8 mouse cellular contexts compared by ENCODE assay signal in genomic region chr2:132144971-132145691, GRCm38 (mm10). TPM values are rescaled to one million over a fixed set of nuclear protein-coding genes. Genes with fewer than 3 reads are reported as not detected.
A peak's percentile ranks its signal among the peaks of the same experiment; 100 is the strongest.
DNase-seq lines count a peak whose midpoint lies in the region; ATAC-seq lines count a peak whose summit lies in the region.

Gene Slc23a2, minus strand, starts transcription at chr2:132145108.

- WGBS in hindbrain, embryonic 16.5 days: under 1% methylated on average over 43 of the region's 68 CpGs
- 3% methylated on average over 66 of the region's 68 CpGs for WGBS in midbrain, embryonic 10.5 days

- ATAC-seq in hindbrain, embryonic 16.5 days: peak; percentile 91

- intact Hi-C loops in left cerebral cortex, postnatal 36 days (cut with DNase I): loop anchor here (5.0 kb wide), 1 partner anchor 77 kb away; no protein-coding TSS in a partner anchor

- peaks cover 11% of the 10 kb centered on the region for H3K4me1 ChIP-seq in hindbrain, embryonic 16.5 days (ENCODE audit: control insufficient read depth, insufficient read depth, low read depth, low read length)
- H3K4me1 ChIP-seq in midbrain, embryonic 10.5 days: peaks cover 37% of the 10 kb centered on the region

- H3K4me2 ChIP-seq in hindbrain, embryonic 16.5 days (ENCODE audit: low read length): peak within 1 kb of the TSS; percentile 81

- peak; percentile 66 for DNase-seq in ovary, postnatal 36 days (ENCODE audit: low spot score)
- no peak for DNase-seq in ovary, postnatal 10 days (ENCODE audit: low spot score)
- DNase-seq in cerebellum, adult 9-11 months: peak; percentile 63
- DNase-seq in gastrocnemius, postnatal 10 days: peak; percentile 57
- peak; percentile 58 to 62 for DNase-seq in left cerebral cortex, postnatal 36 days (ENCODE audit: low spot score in 2 of 2)
- peak; percentile 50 for DNase-seq in midbrain, embryonic 10.5 days (ENCODE audit: low spot score)
- DNase-seq in splenic B cell, adult 2 months (ENCODE audit: low read depth, low spot score): peak; percentile 54

- H3K9ac ChIP-seq in hindbrain, embryonic 16.5 days (ENCODE audit: low read depth, low read length): peak within 1 kb of the TSS; percentile 91

- no peaks in the 10 kb centered on the region for H3K27me3 ChIP-seq in hindbrain, embryonic 16.5 days (replicated peaks; ENCODE audit: control insufficient read depth, insufficient read depth, low read length)
- peaks cover 50% of the 10 kb centered on the region for H3K27me3 ChIP-seq in midbrain, embryonic 10.5 days (ENCODE audit: low read depth, poor library complexity, severe bottlenecking)
- H3K27me3 ChIP-seq in splenic B cell, adult 2 months (ENCODE audit: control insufficient read depth, insufficient read depth, low read length, poor library complexity, severe bottlenecking): no peaks in the 10 kb centered on the region; the same call in 1 of the 2 replicates

- H3K27ac ChIP-seq in hindbrain, embryonic 16.5 days (ENCODE audit: low read depth, low read length): peak within 1 kb of the TSS; percentile 87
- peak within 1 kb of the TSS; percentile 83 for H3K27ac ChIP-seq in midbrain, embryonic 10.5 days (replicated peaks)

- H3K4me3 ChIP-seq in hindbrain, embryonic 16.5 days (ENCODE audit: low read length): peak within 1 kb of the TSS; percentile 92
- peak within 1 kb of the TSS; percentile 84 for H3K4me3 ChIP-seq in midbrain, embryonic 10.5 days

- H3K36me3 ChIP-seq in hindbrain, embryonic 16.5 days (ENCODE audit: control insufficient read depth, insufficient read depth, low read length): no peaks in the 10 kb centered on the region
- peaks cover 6% of the 10 kb centered on the region; the same call in 1 of the 2 replicates for H3K36me3 ChIP-seq in midbrain, embryonic 10.5 days
- 0 out of 2 replicates have a peak, but pooled peaks cover 1% of the 10 kb centered on the region for H3K36me3 ChIP-seq in splenic B cell, adult 2 months (ENCODE audit: control insufficient read depth, insufficient read depth, low read length, poor library complexity, severe bottlenecking)

- H3K9me3 ChIP-seq in hindbrain, embryonic 16.5 days (ENCODE audit: control insufficient read depth, low read length): no peaks in the 10 kb centered on the region
- no peaks in the 10 kb centered on the region for H3K9me3 ChIP-seq in midbrain, embryonic 10.5 days (replicated peaks)

RNA-seq across cellular contexts. Expression of gene Slc23a2, which starts in this region (rescaled TPM):
- total RNA-seq in gastrocnemius, postnatal 10 days (2021): 10 to 100 TPM in 1 of 2 experiments, 1 to 10 TPM in 1; 7.9 to 13.7 TPM
- 40.8 and 44.5 TPM in 2 replicates for polyA plus RNA-seq in hindbrain, embryonic 16.5 days (2015; fragmentation: Nextera tagmentation; extraction: Ambion mirVana)
- total RNA-seq in left cerebral cortex, postnatal 36 days (2021): 100 to 1,000 TPM; 150 to 153 TPM
- 8.8 and 9.0 TPM in 2 replicates for polyA plus RNA-seq in midbrain, embryonic 10.5 days (2016; fragmentation: Nextera tagmentation; extraction: Ambion mirVana)

Comparison
In these comparisons a context has a peak if more than half of its experiments do, and no peak if none do; other contexts are left out.
1. RNA of gene Slc23a2 (total RNA-seq): 150 to 153 TPM in left cerebral cortex, postnatal 36 days; 7.9 to 13.7 TPM in gastrocnemius, postnatal 10 days; every median in the first group is over 10 times any median in the second.